Mouse (Mus musculus): ENCODE results near the gene Chrna1.

Gene Chrna1

DNA sequence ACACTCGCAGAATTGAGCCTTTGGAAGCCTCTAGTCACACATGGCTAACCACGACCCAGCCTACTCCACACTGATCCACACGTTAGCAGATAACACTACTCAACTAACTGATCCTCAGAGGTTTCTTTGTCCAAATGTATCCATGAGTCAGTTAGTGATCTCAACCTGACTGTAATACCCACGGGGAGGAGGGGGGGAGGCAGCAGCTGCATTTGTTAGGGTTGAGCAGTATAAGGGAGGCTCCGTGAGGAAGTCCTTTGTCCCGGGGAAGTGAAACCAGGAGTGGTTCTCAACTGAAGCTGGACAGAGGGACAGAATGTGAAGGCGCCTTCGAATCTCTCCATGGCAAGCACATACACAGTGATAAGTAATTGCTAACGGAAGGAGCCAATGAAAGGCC is 53.4 kb downstream of the Chrna1 start:
- peak; percentile 43 for DNase-seq (ENCODE audit: extremely low read depth, insufficient read length, low spot score)

DNA sequence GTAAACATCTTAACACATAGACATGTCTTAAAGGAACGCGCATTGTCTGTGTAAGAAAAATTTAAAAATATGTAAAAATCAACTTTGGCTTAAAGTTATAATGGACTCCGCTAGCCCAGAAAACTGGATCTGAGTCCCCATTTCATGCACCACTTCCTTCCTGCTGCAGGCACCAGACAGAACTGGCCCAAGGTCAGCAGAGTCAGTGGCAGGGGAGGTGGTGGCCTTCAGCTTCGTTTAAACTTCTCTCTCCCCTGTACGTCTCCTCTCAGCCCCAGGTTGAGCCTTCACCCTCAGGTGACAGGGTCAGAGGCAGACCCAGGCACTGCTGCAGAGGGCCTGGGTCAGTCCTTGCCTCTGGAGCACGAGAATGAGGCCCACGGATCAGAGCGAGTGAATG is 57.2 kb downstream of the Chrna1 start:
- no peak for DNase-seq (ENCODE audit: extremely low read depth, insufficient read length, low spot score)

DNA sequence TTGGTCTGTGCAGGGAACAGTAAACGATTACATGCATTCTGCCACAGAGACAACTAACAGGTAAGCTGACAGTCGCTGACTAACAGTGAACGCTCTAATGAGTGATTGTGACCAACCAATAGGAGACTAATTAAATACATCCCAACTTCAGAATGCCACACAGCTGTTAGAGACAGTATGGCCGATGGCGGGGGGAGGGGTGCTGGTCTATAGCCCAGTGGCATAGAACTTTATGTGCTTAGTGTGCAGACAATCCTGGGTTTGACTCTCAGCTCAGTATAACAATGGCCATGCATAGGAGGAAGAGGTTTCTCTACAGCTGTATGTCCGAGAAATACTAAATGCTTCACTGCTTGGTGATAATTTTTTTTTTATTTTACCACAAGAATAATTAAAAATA is 57.8 kb downstream of the Chrna1 start:
- no peak for DNase-seq (ENCODE audit: extremely low read depth, insufficient read length, low spot score)

DNA sequence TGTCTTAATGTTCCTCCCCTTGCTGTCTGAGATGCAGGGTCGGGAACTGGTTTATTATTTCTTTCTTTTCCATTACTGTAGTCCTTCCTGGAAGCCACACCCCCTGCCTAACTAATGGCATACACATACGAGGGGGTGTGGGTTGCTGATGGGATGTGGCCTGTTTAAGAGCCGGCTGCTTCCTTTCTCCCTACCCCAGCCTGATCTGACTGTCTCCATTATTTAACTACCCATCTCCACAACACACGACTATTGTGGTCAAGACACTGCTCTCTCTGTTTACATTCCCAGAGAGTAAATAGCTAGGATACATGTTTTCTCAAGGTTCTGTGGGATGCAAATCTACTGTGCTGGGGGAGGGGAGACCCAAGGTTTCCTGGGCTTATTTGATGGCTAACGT is 58.4 kb downstream of the Chrna1 start:
- DNase-seq (ENCODE audit: extremely low read depth, insufficient read length, low spot score), result no peak

DNA sequence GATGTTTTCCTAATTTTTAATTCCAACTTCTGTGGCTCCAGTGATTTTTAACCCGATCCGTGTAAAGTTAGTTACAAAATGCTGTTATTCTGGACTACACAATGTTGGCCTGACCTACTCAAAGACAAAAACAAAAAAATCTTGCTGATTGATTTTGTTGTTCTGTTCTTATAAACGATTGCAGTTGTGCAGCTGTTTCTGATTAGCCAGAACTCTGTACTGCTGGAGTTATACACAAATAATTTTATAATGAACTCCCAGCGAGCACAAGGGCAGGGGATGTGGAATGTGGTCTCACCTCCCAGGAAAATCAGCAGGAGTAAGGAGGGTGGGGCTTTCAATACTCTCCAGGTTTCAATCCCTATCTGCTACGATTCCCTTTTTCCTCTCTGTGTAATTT is 61.2 kb downstream of the Chrna1 start:
- DNase-seq (ENCODE audit: extremely low read depth, insufficient read length, low spot score), result no peak

DNA sequence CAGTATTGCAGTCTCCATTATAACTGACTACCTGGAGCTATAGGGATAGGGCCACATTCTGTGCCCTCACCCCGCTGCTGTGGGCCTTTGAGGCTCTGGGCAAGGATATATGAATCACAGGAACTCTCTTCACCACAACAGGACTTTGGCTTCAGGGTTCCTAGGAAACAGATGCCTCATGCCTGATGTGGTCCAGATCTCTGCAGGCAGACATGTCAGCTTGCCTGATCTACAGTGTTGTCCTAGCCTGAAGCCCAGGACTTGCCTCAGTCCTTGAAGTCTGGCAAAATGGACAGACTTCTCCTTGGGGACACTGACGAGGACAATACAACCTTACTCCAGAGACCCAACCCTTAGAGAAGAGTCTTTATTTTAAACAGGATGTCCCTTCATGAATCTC is 61.8 kb downstream of the Chrna1 start:
- peak; percentile 16 for DNase-seq (ENCODE audit: extremely low read depth, insufficient read length, low spot score)

DNA sequence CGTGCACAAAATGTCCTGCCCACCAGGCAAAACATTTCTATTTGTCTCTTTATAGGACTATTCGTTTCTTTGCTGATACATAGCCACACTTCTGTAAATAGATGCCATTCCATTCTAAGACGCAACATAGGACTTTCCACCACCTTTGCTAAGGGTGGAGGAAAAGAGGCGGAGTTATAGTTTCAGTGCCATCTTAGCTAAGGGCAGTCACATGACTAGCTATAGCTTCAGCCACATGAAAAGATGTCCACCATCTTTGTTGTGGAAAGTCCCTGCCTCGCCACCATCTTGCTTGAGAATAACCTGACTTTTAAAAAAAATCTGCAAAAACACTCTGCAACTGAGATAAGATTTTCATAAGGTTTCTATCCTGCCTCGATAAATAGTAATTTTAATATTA is 66.0 kb downstream of the Chrna1 start:
- no peak for DNase-seq (ENCODE audit: extremely low read depth, insufficient read length, low spot score)
